Mouse (Mus musculus) c-Kit-positive CD71-negative TER-119-negative erythroid progenitor cells, embryonic 14.5 days (primary cell): Measurements from ENCODE around the gene Pcnp.
"Not testable (repeated sequence)": the region's sequence is repeated elsewhere in the genome, so short reads cannot be mapped to it uniquely, and the experiment has no call there.

Experiments used
- DNase-seq: peaks from one replicate; pipeline ENCODE4 v3.0.0-alpha.2; 2013; ENCODE audit warnings: low read depth

Pcnp gene

DNA sequence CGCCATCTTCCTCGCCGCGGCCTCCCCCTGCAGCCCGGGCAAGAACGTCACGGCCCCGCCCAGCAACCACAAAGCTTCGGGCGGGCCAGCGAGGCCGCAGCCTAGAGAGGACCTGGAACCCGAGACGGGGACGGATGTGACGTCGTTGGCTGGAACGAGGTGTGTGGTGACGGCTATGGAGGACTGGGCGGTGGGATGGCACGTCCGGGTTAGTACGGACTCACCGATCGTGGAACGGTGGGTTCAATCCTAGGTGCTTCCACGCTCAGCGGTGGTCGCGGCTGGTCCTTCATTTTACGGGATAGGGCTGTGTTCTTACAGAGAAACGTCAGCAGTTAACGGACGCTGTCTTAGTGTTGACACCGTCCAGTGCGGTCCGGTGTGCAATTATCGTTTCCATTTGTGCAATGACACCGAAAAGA is at the start of gene Pcnp:
Gene Pcnp, minus strand, starts transcription at position 79 of the 422 bp plus-strand sequence.
- peak; percentile 97 for DNase-seq

GRCm38 (mm10) chr16:56076121-56076869 is 46.8 kb upstream of the Pcnp start:
- peak; percentile 26 for DNase-seq

- DNase-seq: peak; percentile 62
These were observed 45.9 kb upstream of the Pcnp start for GRCm38 (mm10) chr16:56075222-56076111.

- DNase-seq: no peak
These were observed 45.0 kb upstream of the Pcnp start for GRCm38 (mm10) chr16:56074565-56074964.

GRCm38 (mm10) chr16:56074122-56074521 is 44.6 kb upstream of the Pcnp start:
- DNase-seq: no peak

DNA sequence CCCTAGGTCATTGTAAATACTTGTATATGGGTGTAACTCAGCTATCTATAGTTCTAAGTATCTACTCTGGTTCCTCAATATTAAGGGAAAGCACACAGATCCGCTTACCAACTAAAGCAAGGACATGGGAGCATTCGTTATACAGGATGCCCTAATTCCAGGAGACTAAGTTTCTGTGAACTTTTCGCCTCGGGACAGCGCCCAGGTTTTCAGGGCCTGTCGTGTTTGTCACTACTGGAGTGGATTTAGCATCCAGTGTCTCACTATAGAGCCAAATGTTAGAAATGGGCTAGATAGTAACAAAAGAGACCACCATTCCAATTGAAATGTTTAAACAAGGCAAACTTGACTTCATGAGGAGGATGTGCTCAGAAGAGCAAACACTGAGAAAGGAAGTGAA is 43.6 kb upstream of the Pcnp start:
- DNase-seq: not testable (repeated sequence)

DNA sequence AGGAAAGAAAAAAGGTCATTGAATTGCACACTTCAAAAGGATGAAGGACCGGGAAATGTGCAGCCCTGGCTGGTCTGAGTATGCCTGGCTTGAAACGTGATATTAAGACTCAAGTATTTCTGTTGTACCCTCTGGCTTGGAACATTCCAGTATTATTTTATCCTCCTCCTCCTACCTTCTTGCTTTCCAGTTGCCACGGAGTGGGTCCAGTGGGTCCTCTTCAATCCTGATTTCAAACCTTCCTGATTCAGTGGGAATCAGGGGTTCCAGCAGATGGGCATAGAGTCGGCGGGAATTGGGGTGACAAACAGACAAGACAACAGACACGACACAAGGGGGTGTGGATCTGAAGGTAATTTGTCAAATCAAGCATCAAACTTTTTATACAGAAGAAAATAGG is 43.0 kb upstream of the Pcnp start:
- no peak for DNase-seq

GRCm38 (mm10) chr16:56071317-56072232 is 42.0 kb upstream of the Pcnp start:
- no peak for DNase-seq

DNA sequence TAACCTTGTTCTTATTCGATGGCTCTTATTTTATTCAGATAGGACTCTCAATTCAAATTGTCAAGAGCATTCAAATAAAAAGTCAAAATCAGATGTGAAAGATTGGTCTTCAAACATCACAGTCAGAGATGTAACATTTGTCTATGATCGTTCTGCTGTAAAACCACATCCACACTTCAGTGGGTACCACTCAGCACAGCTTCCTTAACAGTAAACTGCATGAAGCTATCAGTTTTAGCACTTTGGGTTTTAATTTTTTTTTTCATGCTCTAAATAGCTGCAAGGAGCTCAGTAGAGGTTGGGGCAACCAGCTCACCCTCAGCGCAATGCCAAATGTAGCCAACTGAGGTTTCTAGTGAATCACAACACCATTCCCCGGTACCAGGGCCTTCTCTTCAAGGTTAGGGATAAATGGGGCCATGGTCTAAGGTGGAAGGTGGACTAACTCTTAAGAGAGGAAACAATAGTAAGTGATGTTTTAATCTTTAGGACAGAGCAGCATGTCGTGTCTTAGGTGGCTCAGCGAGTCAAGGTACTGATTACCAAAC is 39.1 kb upstream of the Pcnp start:
- no peak for DNase-seq

- no peak for DNase-seq
These were observed 36.6 kb upstream of the Pcnp start for GRCm38 (mm10) chr16:56066113-56066512.

- DNase-seq: peak; percentile 58
These were observed 34.9 kb upstream of the Pcnp start for GRCm38 (mm10) chr16:56064334-56064990.

GRCm38 (mm10) chr16:56062981-56063380 is 33.4 kb upstream of the Pcnp start:
- DNase-seq: no peak

- no peak for DNase-seq
These were observed 32.6 kb upstream of the Pcnp start for GRCm38 (mm10) chr16:56061995-56062594.

GRCm38 (mm10) chr16:56058151-56058550 is 28.6 kb upstream of the Pcnp start:
- no peak for DNase-seq

- DNase-seq: no peak
These were observed 27.5 kb upstream of the Pcnp start for GRCm38 (mm10) chr16:56056944-56057590.

DNA sequence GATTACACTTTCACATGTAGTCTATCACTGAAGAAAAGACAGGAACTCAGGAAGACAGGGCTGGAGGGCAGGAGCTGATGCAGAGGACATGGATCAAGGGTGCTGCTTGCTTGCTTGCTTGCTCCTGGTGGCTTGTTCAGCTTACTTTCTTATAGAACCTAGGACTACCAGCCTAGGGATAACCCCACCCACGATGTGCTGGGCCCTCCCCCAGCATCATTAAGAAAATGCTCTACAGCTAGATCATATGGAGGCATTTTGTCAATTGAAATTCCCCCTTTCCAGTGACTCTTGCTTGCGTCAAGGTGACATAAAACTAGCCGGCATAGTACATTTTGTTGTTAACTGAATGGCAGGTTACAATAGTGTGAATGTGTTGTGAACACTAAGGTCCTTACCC is 26.4 kb upstream of the Pcnp start:
- DNase-seq: no peak

GRCm38 (mm10) chr16:56048038-56048437 is 18.5 kb upstream of the Pcnp start, which contains the start of gene Senp7:
Senp7 (plus strand) TSS chr16:56048338.
- not testable (repeated sequence) for DNase-seq

GRCm38 (mm10) chr16:56038090-56038489 is 8.6 kb upstream of the Pcnp start:
- DNase-seq: no peak

DNA sequence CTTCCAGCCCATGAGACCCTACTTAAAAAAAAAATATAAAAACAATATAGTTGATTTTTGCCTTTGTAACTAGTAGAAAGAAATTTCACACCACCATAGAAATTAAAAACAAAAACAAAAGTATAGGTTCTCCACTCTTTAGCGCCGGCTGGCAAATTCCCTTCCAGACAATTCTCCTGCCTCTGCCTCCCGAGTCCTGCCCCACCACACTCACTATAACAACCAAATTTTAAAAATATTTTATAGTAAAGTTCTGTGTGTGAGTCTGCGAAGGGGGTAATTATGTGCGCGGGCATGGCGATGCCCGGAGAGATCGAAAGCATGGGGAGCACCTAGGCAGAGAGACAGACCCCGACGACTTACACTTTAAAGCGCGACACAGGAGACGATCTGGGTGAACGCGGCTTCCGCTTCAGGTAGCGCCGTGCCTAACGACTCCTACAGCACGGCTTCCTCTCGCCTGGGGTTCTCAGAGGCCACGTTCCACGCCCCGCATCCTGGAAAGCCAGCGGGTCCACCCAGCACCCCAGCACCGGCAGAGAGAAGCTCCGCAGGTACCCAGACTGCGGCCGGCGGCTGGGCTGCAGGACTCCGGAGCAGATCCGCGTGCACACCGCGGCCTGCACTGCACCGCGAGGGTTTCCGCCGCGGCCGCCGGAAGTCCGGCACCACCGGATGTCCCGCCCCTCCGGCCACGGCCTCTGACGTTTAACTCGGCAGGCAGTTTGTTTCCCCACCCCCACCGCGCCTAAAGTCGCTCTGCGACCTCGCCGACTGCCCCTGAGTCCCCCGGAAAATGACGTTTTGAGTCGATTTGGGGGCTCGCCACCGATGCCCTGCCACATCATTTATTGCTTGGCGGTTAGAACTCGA is 7.8 kb upstream of the Pcnp start, which contains the start of gene Trmt10c:
Gene Trmt10c, minus strand, starts transcription at position 682 of the 873 bp plus-strand sequence.
- DNase-seq: peak; percentile 87
